Mouse (Mus musculus) MEL (cell line): Measurements from ENCODE around the gene Kif26b. TPM values are rescaled to one million over a fixed set of nuclear protein-coding genes. Genes with fewer than 3 reads are reported as not detected.

Source experiments
- DNase-seq: peaks from one replicate; pipeline ENCODE4 v3.0.0; 2011; ENCODE audit warnings: low read depth, low spot score
- H3K27ac ChIP-seq: 2 replicates; pipeline ENCODE4 v1.5.1; 2012; ENCODE audit warnings: low read depth, mild to moderate bottlenecking, control low read depth, low read length, moderate library complexity; ENCODE audit not compliant: control insufficient read depth
- H3K27me3 ChIP-seq, 2 experiments: fragments of 150-350 bp in 1 of 2; sonication (generic) in 1 of 2; 2 replicates each; pipeline ENCODE4 v1.6.1; 2012; ENCODE audit warnings: low read length in 2 of 2, mild to moderate bottlenecking in 2 of 2, improper control_type of control experiment in 1 of 2, moderate library complexity in 1 of 2; ENCODE audit not compliant: insufficient read depth in 2 of 2, control insufficient read depth in 1 of 2
- H3K36me3 ChIP-seq, 2 experiments: 2 replicates each; pipeline ENCODE4 v1.6.1; 2012 to 2014; ENCODE audit warnings: low read length in 2 of 2, improper control_type of control experiment in 1 of 2, inconsistent platforms in 1 of 2, mild to moderate bottlenecking in 1 of 2; ENCODE audit not compliant: insufficient read depth in 2 of 2, control insufficient read depth in 1 of 2
- H3K4me1 ChIP-seq, 2 experiments: fragments of 150-350 bp in 1 of 2; sonication (generic) in 1 of 2; 2 replicates each; pipeline ENCODE4 v1.6.1; 2012; ENCODE audit warnings: low read length in 2 of 2, improper control_type of control experiment in 1 of 2, mild to moderate bottlenecking in 1 of 2; ENCODE audit not compliant: insufficient read depth in 2 of 2, control insufficient read depth in 1 of 2
- H3K4me3 ChIP-seq, 2 experiments: fragments of 150-350 bp in 1 of 2; sonication (generic) in 1 of 2; 2 replicates each; pipeline ENCODE4 v1.5.1; 2012; ENCODE audit warnings: low read depth in 2 of 2, low read length in 2 of 2, mild to moderate bottlenecking in 2 of 2, moderate library complexity in 2 of 2, control low read depth in 1 of 2, improper control_type of control experiment in 1 of 2; ENCODE audit not compliant: control insufficient read depth in 1 of 2, insufficient read depth in 1 of 2
- H3K79me2 ChIP-seq: 2 replicates; pipeline ENCODE4 v1.6.1; 2012; ENCODE audit warnings: mild to moderate bottlenecking, low read length, moderate library complexity; ENCODE audit not compliant: control insufficient read depth, poor library complexity, insufficient read depth
- H3K9ac ChIP-seq: 2 replicates; pipeline ENCODE4 v1.6.1; 2012; ENCODE audit warnings: low read depth, mild to moderate bottlenecking, control low read depth, low read length, moderate library complexity; ENCODE audit not compliant: control insufficient read depth, poor library complexity, severe bottlenecking
- H3K9me3 ChIP-seq: fragments of 150-350 bp; sonication (generic); replicated peaks from 2 replicates; pipeline ENCODE4 v1.6.1; 2012; ENCODE audit warnings: mild to moderate bottlenecking, low read length, improper control_type of control experiment, moderate library complexity; ENCODE audit not compliant: insufficient read depth
- BHLHE40 ChIP-seq: IDR thresholded peaks from 2 replicates; pipeline ENCODE4 v1.6.1; 2012; ENCODE audit warnings: low read depth, mild to moderate bottlenecking, inconsistent platforms, low read length, improper control_type of control experiment, borderline replicate concordance
- CHD2 ChIP-seq: IDR thresholded peaks from 2 replicates; pipeline ENCODE4 v1.6.1; 2011; ENCODE audit warnings: low read length, improper control_type of control experiment
- CTCF ChIP-seq, 3 experiments: IDR thresholded peaks in 2 of 3; conservative IDR thresholded peaks in 1 of 3; 2 replicates each; pipeline ENCODE4 v1.5.1; 2011 to 2012; ENCODE audit warnings: low read length in 3 of 3, low read depth in 2 of 3, mild to moderate bottlenecking in 2 of 3, improper control_type of control experiment in 1 of 3, inconsistent platforms in 1 of 3, mixed read lengths in 1 of 3, moderate library complexity in 1 of 3; ENCODE audit not compliant: control insufficient read depth in 1 of 3, insufficient read depth in 1 of 3, poor library complexity in 1 of 3, severe bottlenecking in 1 of 3
- E2F4 ChIP-seq: IDR thresholded peaks from 2 replicates; pipeline ENCODE4 v1.6.1; 2011; ENCODE audit warnings: low read depth, low read length, improper control_type of control experiment, borderline replicate concordance
- ELF1 ChIP-seq: IDR thresholded peaks from 2 replicates; pipeline ENCODE4 v1.6.1; 2014; ENCODE audit warnings: low read depth, mild to moderate bottlenecking, inconsistent platforms, low read length, improper control_type of control experiment, moderate library complexity
- EP300 ChIP-seq, 2 experiments: IDR thresholded peaks; 2 replicates each; pipeline ENCODE4 v1.6.1; 2011; ENCODE audit warnings: improper control_type of control experiment in 2 of 2, low read length in 2 of 2, low read depth in 1 of 2, mild to moderate bottlenecking in 1 of 2
- ETS1 ChIP-seq: IDR thresholded peaks from 2 replicates; pipeline ENCODE4 v1.6.1; 2012; ENCODE audit warnings: low read depth, mild to moderate bottlenecking, inconsistent platforms, low read length, improper control_type of control experiment, moderate library complexity
- GATA1 ChIP-seq: IDR thresholded peaks from 2 replicates; pipeline ENCODE4 v1.6.1; 2011; ENCODE audit warnings: low read depth, low read length, improper control_type of control experiment
- HCFC1 ChIP-seq: IDR thresholded peaks from 2 replicates; pipeline ENCODE4 v1.6.1; 2012; ENCODE audit warnings: low read depth, mild to moderate bottlenecking, inconsistent platforms, low read length, improper control_type of control experiment, moderate library complexity
- KAT2A ChIP-seq: conservative IDR thresholded peaks from 2 replicates; pipeline ENCODE4 v1.6.1; 2012; ENCODE audit warnings: low read depth, low read length, improper control_type of control experiment, inconsistent platforms
- MAFK ChIP-seq: IDR thresholded peaks from 2 replicates; pipeline ENCODE4 v1.6.1; 2011; ENCODE audit warnings: low read depth, mild to moderate bottlenecking, low read length, improper control_type of control experiment, borderline replicate concordance
- MAX ChIP-seq: IDR thresholded peaks from 2 replicates; pipeline ENCODE4 v1.6.1; 2011; ENCODE audit warnings: low read length, improper control_type of control experiment
- MAZ ChIP-seq: IDR thresholded peaks from 2 replicates; pipeline ENCODE4 v1.6.1; 2012; ENCODE audit warnings: low read depth, mild to moderate bottlenecking, inconsistent platforms, low read length, improper control_type of control experiment
- NELFE ChIP-seq: IDR thresholded peaks from 2 replicates; pipeline ENCODE4 v1.6.1; 2011; ENCODE audit warnings: low read depth, low read length, improper control_type of control experiment
- RCOR1 ChIP-seq: IDR thresholded peaks from 2 replicates; pipeline ENCODE4 v1.6.1; 2012; ENCODE audit warnings: low read depth, mild to moderate bottlenecking, inconsistent platforms, low read length, improper control_type of control experiment
- SIN3A ChIP-seq: IDR thresholded peaks from 2 replicates; pipeline ENCODE4 v1.6.1; 2012; ENCODE audit warnings: low read length, improper control_type of control experiment, inconsistent platforms
- TBP ChIP-seq: IDR thresholded peaks from 2 replicates; pipeline ENCODE4 v1.8.0; 2011; ENCODE audit warnings: low read depth, low read length, improper control_type of control experiment
- UBTF ChIP-seq: IDR thresholded peaks from 2 replicates; pipeline ENCODE4 v1.6.1; 2012; ENCODE audit warnings: low read depth, mild to moderate bottlenecking, inconsistent platforms, low read length, improper control_type of control experiment, moderate library complexity, borderline replicate concordance; ENCODE audit not compliant: insufficient read depth
- ZMIZ1 ChIP-seq: IDR thresholded peaks from 2 replicates; pipeline ENCODE4 v1.6.1; 2012; ENCODE audit warnings: low read depth, mild to moderate bottlenecking, inconsistent platforms, low read length, improper control_type of control experiment, moderate library complexity
- ZNF384 ChIP-seq: IDR thresholded peaks from 2 replicates; pipeline ENCODE4 v1.6.1; 2012; ENCODE audit warnings: low read depth, mild to moderate bottlenecking, inconsistent platforms, low read length, improper control_type of control experiment
- polyA plus RNA-seq, 2 experiments: library from polyadenylated mRNA; stranded (reverse) in 1 of 2; unstranded in 1 of 2; fragments of >175 nt in 1 of 2; fragments of >200 nt in 1 of 2; gene quantifications; 2 replicates each; pipeline versions ENCODE4 v1.2.1 to v1.2.4; 2012; ENCODE audit warnings: low replicate concordance in 2 of 2, low read depth in 1 of 2; ENCODE audit not compliant: insufficient read length in 2 of 2, insufficient read depth in 1 of 2, missing spikeins in 1 of 2
- total RNA-seq: library from RNA; depleted of rRNA; stranded (reverse); fragments of 300-350 nt; gene quantifications from 2 replicates; pipeline ENCODE4 v1.2.3, GENCODE M21; 2012

Kif26b gene
- total and polyA plus RNA-seq, 3 experiments: 0.08 to 0.50 TPM; not detected in 1

- H3K4me1 ChIP-seq: peaks cover 0 to 5% of the 10 kb centered on the region in 2 experiments; a peak in 2 of 4 replicates
- H3K36me3 ChIP-seq: peaks cover 0 to 6% of the 10 kb centered on the region in 2 experiments; a peak in 1 of 4 replicates
- H3K9me3 ChIP-seq: no peaks in the 10 kb centered on the region
- DNase-seq: no peak
- H3K79me2 ChIP-seq: no peaks in the 10 kb centered on the region
- no peak overlapping the region for H3K9ac ChIP-seq
- H3K27ac ChIP-seq: no peak overlapping the region
- H3K4me3 ChIP-seq: no peak overlapping the region
- no peaks in the 10 kb centered on the region for H3K27me3 ChIP-seq
- TF ChIP-seq SIN3A (no peak), ZMIZ1 (no peak), GATA1 (no peak), KAT2A (no peak), MAZ (no peak), UBTF (no peak), CHD2 (no peak), HCFC1 (no peak), MAX (no peak), TBP (no peak), RCOR1 (no peak), EP300 (IDR thresholded peaks at IDR 0.05; ENCODE audit: low read depth in 1 of 2, low read length in 2 of 2) (no peak), ETS1 (no peak), ZNF384 (no peak), E2F4 (no peak), NELFE (no peak), ELF1 (no peak)
Observed at GRCm38 (mm10) chr1:178564800-178565199, 35.9 kb downstream of the Kif26b start.

GRCm38 (mm10) chr1:178568551-178569545 lies 39.9 kb downstream of the Kif26b start:
- Histone ChIP-seq H3K79me2 (no peaks in the 10 kb centered on the region), H3K27me3 (no peaks in the 10 kb centered on the region), H3K9me3 (no peaks in the 10 kb centered on the region), H3K4me3 (no peak overlapping the region), H3K4me1 (peaks cover 0 to 5% of the 10 kb centered on the region in 2 experiments; a peak in 2 of 4 replicates), H3K9ac (no peak overlapping the region), H3K36me3 (peaks cover 0 to 6% of the 10 kb centered on the region in 2 experiments; a peak in 1 of 4 replicates), H3K27ac (no peak overlapping the region)
- TF ChIP-seq MAFK (no peak), BHLHE40 (peak; percentile 8; the same call in 1 of the 2 replicates), EP300 (IDR thresholded peaks at IDR 0.05; ENCODE audit: low read depth in 1 of 2, low read length in 2 of 2) (peak in 1 of 2 experiments; percentile 22; a peak in 1 of 4 replicates), CTCF (IDR thresholded peaks at IDR 0.05 in 2 of 3, conservative IDR thresholded peaks at IDR 0.05 in 1 of 3; ENCODE audit: control insufficient read depth in 1 of 3, insufficient read depth in 1 of 3, low read depth in 2 of 3, low read length in 3 of 3, poor library complexity in 1 of 3, severe bottlenecking in 1 of 3) (no peak)
- DNase-seq: peak; percentile 24
